Mouse (Mus musculus): ENCODE measurements at regions not wholly inside any gene's neighbourhood (a gene's known extent, or its start where the extent isn't known, plus 50 kb on each side); places are given as distances from the start of the nearest gene placed in this dataset.

GRCm38 (mm10) chr5:97203646-97204045 is 92.2 kb upstream of the Paqr3 start:
- TF ChIP-seq POLR2A (IDR thresholded peaks at IDR 0.05; ENCODE audit: low read depth, low read length) (no peak), EP300 (IDR thresholded peaks at IDR 0.05; ENCODE audit: low read length) (no peak), GABPA (IDR thresholded peaks at IDR 0.05; ENCODE audit: insufficient replicate concordance, low read depth, low read length) (no peak), CTCF (conservative IDR thresholded peaks at IDR 0.05 in 1 of 2, IDR thresholded peaks at IDR 0.05 in 1 of 2; ENCODE audit: low read depth in 2 of 2, low read length in 2 of 2) (no peak), ELF1 (IDR thresholded peaks at IDR 0.05; ENCODE audit: low read depth, low read length) (no peak)
